Mouse (Mus musculus): ENCODE measurements at regions not wholly inside any gene's neighbourhood (a gene's known extent, or its start where the extent isn't known, plus 50 kb on each side); places are given as distances from the start of the nearest gene placed in this dataset.

DNA sequence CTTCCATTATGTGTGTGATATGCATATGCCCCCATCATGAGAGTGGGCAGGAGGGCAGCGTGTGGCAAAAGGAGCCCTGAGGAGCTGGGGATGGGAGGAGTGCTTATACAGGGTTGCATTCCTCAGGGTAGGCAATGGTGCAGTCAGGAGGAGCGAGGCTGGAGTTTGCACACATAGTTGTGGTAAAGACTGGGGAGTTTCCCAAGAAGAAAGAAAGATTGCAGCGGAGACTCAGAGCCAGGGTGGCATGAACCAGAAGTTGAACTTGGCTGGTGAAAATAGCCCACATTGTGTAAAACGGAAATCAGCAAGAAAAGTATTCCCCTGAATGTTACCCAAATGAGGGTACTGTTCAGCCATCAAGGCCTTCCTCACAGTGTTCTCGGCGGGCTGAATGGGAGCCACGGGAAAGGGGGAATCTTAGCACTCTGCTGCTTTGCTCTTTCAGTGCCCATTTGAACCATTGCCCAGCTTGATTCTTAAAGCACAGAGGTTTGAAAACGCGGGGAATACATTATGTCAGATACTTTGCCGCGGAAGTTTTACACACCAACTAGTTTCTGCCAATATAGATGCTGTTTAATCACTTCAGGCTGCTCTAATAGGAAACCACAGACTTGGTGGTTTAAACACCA is 331.6 kb downstream of the Ttll7 start:
- Histone ChIP-seq H3K9ac (no peak overlapping the region), H3K36me3 (no peaks in the 10 kb centered on the region), H3K9me3 (replicated peaks) (no peaks in the 10 kb centered on the region), H3K4me3 (replicated peaks) (no peak overlapping the region), H3K4me1 (peaks cover 14% of the 10 kb centered on the region), H3K27me3 (peaks cover 6% of the 10 kb centered on the region), H3K27ac (no peak overlapping the region), H3K4me2 (no peak overlapping the region)
- 81% methylated on average over 11 of the region's 11 CpGs for WGBS
- ATAC-seq (replicated peaks; ENCODE audit: low FRiP score) = no peak

- Histone ChIP-seq H3K27ac (no peak overlapping the region), H3K9ac (no peak overlapping the region), H3K4me1 (no peaks in the 10 kb centered on the region), H3K4me3 (replicated peaks) (no peak overlapping the region), H3K4me2 (no peak overlapping the region), H3K36me3 (no peaks in the 10 kb centered on the region), H3K27me3 (no peaks in the 10 kb centered on the region), H3K9me3 (replicated peaks) (no peaks in the 10 kb centered on the region)
- no peak for ATAC-seq (replicated peaks; ENCODE audit: low FRiP score)
- WGBS = 80% methylated on average over 2 of the region's 2 CpGs
Observed at GRCm38 (mm10) chr3:147189737-147190136, 337.6 kb downstream of the Ttll7 start.

GRCm38 (mm10) chr3:147196626-147197025 is 344.5 kb downstream of the Ttll7 start:
- WGBS = 85% methylated on average over 8 of the region's 8 CpGs
- Histone ChIP-seq H3K4me2 (no peak overlapping the region), H3K9me3 (replicated peaks) (no peaks in the 10 kb centered on the region), H3K27ac (no peak overlapping the region), H3K9ac (no peak overlapping the region), H3K4me1 (no peaks in the 10 kb centered on the region), H3K4me3 (replicated peaks) (no peak overlapping the region), H3K27me3 (no peaks in the 10 kb centered on the region), H3K36me3 (no peaks in the 10 kb centered on the region)
- ATAC-seq (replicated peaks; ENCODE audit: low FRiP score) = no peak

GRCm38 (mm10) chr3:147197215-147197614 is 345.0 kb downstream of the Ttll7 start:
- H3K4me2 ChIP-seq = no peak overlapping the region
- no peaks in the 10 kb centered on the region for H3K27me3 ChIP-seq
- H3K9ac ChIP-seq = no peak overlapping the region
- ATAC-seq (replicated peaks; ENCODE audit: low FRiP score) = no peak
- H3K27ac ChIP-seq = no peak overlapping the region
- 57% methylated on average over 2 of the region's 2 CpGs for WGBS
- H3K9me3 ChIP-seq (replicated peaks) = no peaks in the 10 kb centered on the region
- no peaks in the 10 kb centered on the region for H3K36me3 ChIP-seq
- no peak overlapping the region for H3K4me3 ChIP-seq (replicated peaks)
- H3K4me1 ChIP-seq = no peaks in the 10 kb centered on the region

DNA sequence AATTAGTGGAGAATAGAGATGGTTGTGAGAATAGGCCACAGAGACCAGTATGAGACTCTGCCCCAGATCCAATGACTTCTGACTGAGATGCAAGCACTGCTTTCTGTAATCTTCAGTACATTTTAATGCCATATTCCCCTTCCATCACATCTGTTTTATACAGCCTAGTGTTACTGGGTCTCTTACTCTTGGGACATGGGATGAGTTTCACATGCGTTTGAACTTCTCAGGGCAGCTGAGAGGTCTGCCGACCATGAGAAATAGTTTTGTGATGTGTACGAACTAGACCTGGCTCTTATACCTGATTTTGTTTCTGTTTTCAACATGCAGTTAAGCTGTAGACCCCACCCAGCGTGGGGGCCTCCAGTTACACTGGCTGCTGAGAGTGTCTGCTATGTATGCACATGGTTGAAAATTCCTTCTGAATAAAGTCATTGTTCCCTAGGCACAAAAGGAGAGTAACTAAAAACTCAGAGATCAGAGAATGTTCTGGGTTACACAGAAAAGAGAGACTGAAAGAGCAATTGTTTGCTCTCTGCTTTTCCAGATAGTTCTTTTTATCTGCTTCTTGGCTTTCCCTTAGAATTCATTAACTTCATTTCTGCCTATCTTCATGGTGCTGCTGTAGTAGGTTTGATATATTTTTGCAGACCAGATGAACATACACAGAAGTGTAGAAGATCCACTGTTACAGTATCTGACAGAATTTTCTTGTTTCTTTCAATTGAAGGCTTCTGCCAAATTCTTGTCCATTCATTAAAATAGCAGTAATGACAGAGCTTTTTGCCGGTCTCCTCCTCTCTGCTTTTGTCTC is 359.2 kb downstream of the Ttll7 start:
- H3K9ac ChIP-seq = no peak overlapping the region
- H3K4me3 ChIP-seq (replicated peaks) = no peak overlapping the region
- H3K9me3 ChIP-seq (replicated peaks) = no peaks in the 10 kb centered on the region
- WGBS = 78% methylated on average over 5 of the region's 5 CpGs
- no peaks in the 10 kb centered on the region for H3K27me3 ChIP-seq
- H3K36me3 ChIP-seq = no peaks in the 10 kb centered on the region
- H3K27ac ChIP-seq = no peak overlapping the region
- no peaks in the 10 kb centered on the region for H3K4me1 ChIP-seq
- ATAC-seq (replicated peaks; ENCODE audit: low FRiP score) = no peak
- no peak overlapping the region for H3K4me2 ChIP-seq

DNA sequence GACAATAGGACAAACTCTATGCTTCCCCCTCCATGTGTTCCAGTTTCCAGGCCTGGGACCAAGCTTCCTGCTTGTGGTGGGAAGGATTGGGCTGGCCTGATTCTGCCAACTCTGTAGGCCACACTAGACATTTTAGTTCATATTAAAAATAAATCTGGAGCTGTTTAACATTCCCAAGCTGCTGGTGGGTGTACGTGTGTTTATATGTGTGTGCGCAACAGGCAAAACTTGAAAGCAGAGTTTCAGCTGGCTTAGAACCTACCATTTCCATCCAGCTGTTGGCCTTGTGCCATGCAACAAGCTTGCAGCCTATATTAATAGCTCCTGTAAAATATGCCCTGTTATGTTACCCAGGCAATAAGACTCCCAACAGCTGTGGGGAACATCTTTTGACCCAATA is 376.5 kb downstream of the Ttll7 start:
- Histone ChIP-seq H3K4me1 (no peaks in the 10 kb centered on the region), H3K9ac (no peak overlapping the region), H3K9me3 (replicated peaks) (no peaks in the 10 kb centered on the region), H3K4me2 (no peak overlapping the region), H3K27ac (no peak overlapping the region), H3K36me3 (no peaks in the 10 kb centered on the region), H3K4me3 (replicated peaks) (no peak overlapping the region), H3K27me3 (no peaks in the 10 kb centered on the region)
- 89% methylated on average over 2 of the region's 2 CpGs for WGBS
- ATAC-seq (replicated peaks; ENCODE audit: low FRiP score) = no peak

GRCm38 (mm10) chr3:147230594-147230993 is 378.4 kb downstream of the Ttll7 start:
- ATAC-seq (replicated peaks; ENCODE audit: low FRiP score) = no peak
- H3K36me3 ChIP-seq = no peaks in the 10 kb centered on the region
- H3K4me3 ChIP-seq (replicated peaks) = no peak overlapping the region
- no peak overlapping the region for H3K4me2 ChIP-seq
- H3K9me3 ChIP-seq (replicated peaks) = no peaks in the 10 kb centered on the region
- H3K4me1 ChIP-seq = no peaks in the 10 kb centered on the region
- H3K27ac ChIP-seq = no peak overlapping the region
- no peaks in the 10 kb centered on the region for H3K27me3 ChIP-seq
- WGBS = 91% methylated on average over 7 of the region's 7 CpGs
- no peak overlapping the region for H3K9ac ChIP-seq

DNA sequence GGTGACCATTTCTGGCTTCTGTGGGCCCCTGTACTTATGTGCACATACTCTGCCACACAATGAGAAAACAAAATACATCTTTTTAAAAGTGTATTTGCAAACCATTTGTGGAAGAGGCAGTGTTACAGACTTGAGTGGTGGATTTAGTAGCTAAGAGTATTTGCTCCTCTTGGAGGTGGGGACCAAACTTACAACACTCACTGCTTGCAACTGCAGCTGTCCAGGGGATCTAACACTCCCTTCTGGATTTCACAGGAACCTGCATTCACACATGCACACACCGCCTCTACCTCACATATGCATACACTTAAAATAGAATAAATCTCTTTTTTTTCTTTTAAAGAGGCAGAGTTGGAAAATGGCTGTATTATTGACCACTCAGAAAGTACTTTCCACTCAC is 386.2 kb downstream of the Ttll7 start:
- H3K9me3 ChIP-seq (replicated peaks) = no peaks in the 10 kb centered on the region
- 95% methylated on average over 1 of the region's 1 CpGs for WGBS
- H3K4me2 ChIP-seq = no peak overlapping the region
- no peak overlapping the region for H3K27ac ChIP-seq
- no peaks in the 10 kb centered on the region for H3K27me3 ChIP-seq
- no peak overlapping the region for H3K4me3 ChIP-seq (replicated peaks)
- no peak for ATAC-seq (replicated peaks; ENCODE audit: low FRiP score)
- no peak overlapping the region for H3K9ac ChIP-seq
- no peaks in the 10 kb centered on the region for H3K36me3 ChIP-seq
- H3K4me1 ChIP-seq = no peaks in the 10 kb centered on the region

GRCm38 (mm10) chr3:147240651-147241050 is 388.5 kb downstream of the Ttll7 start:
- H3K36me3 ChIP-seq = no peaks in the 10 kb centered on the region
- WGBS = 71% methylated on average over 4 of the region's 4 CpGs

DNA sequence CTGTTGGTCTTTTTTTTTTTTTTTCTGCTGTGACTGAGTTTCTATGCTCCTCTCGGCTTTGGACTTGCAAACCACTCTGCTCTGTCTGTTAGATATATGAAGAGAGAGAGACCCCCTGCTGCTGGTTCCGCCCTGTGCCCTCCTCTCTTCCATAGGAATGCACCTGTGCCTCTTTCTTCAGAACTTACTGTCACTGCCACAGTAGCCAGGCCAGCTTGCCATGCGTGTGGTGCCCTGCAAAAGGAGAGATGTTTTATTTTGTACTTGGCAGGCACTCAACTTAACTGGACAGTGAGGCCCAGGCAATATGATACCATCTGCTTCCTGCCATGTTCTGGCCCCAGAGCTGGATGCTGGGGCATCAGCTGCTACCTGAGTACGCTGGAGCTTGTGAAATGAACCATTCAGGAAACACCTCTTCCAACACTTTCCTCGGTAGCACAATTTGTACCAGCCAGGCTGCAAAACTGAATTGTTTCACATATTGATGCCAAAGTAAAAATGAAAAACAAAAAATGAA is 392.8 kb downstream of the Ttll7 start:
- WGBS = 45% methylated on average over 5 of the region's 5 CpGs
- peak; percentile 46; the same call in 1 of the 2 replicates for ATAC-seq (replicated peaks; ENCODE audit: low FRiP score)
- 0 out of 2 replicates have a peak, but pooled peaks cover 3% of the 10 kb centered on the region for H3K4me1 ChIP-seq
- no peak overlapping the region for H3K9ac ChIP-seq
- H3K4me2 ChIP-seq = no peak overlapping the region
- H3K4me3 ChIP-seq (replicated peaks) = no peak overlapping the region
- no peaks in the 10 kb centered on the region for H3K9me3 ChIP-seq (replicated peaks)
- H3K27me3 ChIP-seq = no peaks in the 10 kb centered on the region
- H3K27ac ChIP-seq = no peak overlapping the region
- H3K36me3 ChIP-seq = no peaks in the 10 kb centered on the region

More at GRCm38 (mm10) chr3:147240651-147241050, 388.5 kb downstream of the Ttll7 start:
- no peaks in the 10 kb centered on the region for H3K27me3 ChIP-seq
- no peak overlapping the region for H3K4me2 ChIP-seq
- no peak for ATAC-seq (replicated peaks; ENCODE audit: low FRiP score)
- H3K4me1 ChIP-seq = 0 out of 2 replicates have a peak, but pooled peaks cover 3% of the 10 kb centered on the region
- no peak overlapping the region for H3K27ac ChIP-seq
- no peak overlapping the region for H3K9ac ChIP-seq
- H3K9me3 ChIP-seq (replicated peaks) = no peaks in the 10 kb centered on the region
- H3K4me3 ChIP-seq (replicated peaks) = no peak overlapping the region

DNA sequence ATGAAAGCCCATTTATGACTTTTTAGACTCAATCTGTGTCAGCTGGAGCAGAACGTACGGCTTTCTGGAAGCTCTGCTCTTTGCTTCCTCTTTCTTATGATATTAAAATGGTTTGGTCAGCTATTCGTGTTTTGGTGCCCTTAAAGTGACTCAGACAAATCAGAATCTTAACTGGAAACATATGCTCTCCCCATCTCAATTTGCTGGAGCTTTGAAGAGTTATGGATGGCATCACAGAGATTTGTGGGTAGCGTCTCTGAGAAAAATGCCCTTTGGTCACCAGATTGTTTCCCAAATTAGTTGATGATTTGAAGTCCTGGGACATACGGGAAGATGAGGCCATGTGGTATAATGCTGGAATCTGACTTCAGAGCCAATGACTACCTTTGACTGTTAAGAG is 394.0 kb downstream of the Ttll7 start:
- H3K36me3 ChIP-seq = no peaks in the 10 kb centered on the region
- H3K27ac ChIP-seq = no peak overlapping the region
- no peak overlapping the region for H3K4me3 ChIP-seq (replicated peaks)
- H3K4me2 ChIP-seq = no peak overlapping the region
- H3K9me3 ChIP-seq (replicated peaks) = no peaks in the 10 kb centered on the region
- 69% methylated on average over 5 of the region's 5 CpGs for WGBS
- H3K4me1 ChIP-seq = 0 out of 2 replicates have a peak, but pooled peaks cover 3% of the 10 kb centered on the region
- no peak overlapping the region for H3K9ac ChIP-seq
- no peak for ATAC-seq (replicated peaks; ENCODE audit: low FRiP score)
- no peaks in the 10 kb centered on the region for H3K27me3 ChIP-seq

GRCm38 (mm10) chr3:147249466-147249865 is 397.3 kb downstream of the Ttll7 start:
- H3K9ac ChIP-seq = no peak overlapping the region
- H3K27me3 ChIP-seq = no peaks in the 10 kb centered on the region
- H3K27ac ChIP-seq = no peak overlapping the region
- H3K4me1 ChIP-seq = 0 out of 2 replicates have a peak, but pooled peaks cover 3% of the 10 kb centered on the region
- H3K4me2 ChIP-seq = no peak overlapping the region
- no peaks in the 10 kb centered on the region for H3K9me3 ChIP-seq (replicated peaks)
- WGBS = 75% methylated on average over 1 of the region's 1 CpGs
- no peak overlapping the region for H3K4me3 ChIP-seq (replicated peaks)
- no peak for ATAC-seq (replicated peaks; ENCODE audit: low FRiP score)
- H3K36me3 ChIP-seq = no peaks in the 10 kb centered on the region

Measured in kidney, embryonic 15.5 days (tissue).